Mouse (Mus musculus): ENCODE results near the gene Wipi2.

- TF ChIP-seq CTCF (IDR thresholded peaks at IDR 0.05; ENCODE audit: insufficient read depth, low read depth, low read length) (no peak), POLR2A (IDR thresholded peaks at IDR 0.05; ENCODE audit: insufficient read depth, low read depth, low read length) (no peak)
Measured at GRCm38 (mm10) chr5:142696865-142697264, 69.4 kb downstream of the Wipi2 start.

All from olfactory bulb, adult 2 months (tissue).